Mouse (Mus musculus) megakaryocyte, embryonic 14.5 days (primary cell): Measurements from ENCODE around the gene Vwa5b1.

Experiments
- FLI1 ChIP-seq: IDR thresholded peaks from 2 replicates; pipeline ENCODE4 v1.6.1; 2012; ENCODE audit warnings: low read length, inconsistent platforms, mixed read lengths
- GATA1 ChIP-seq: IDR thresholded peaks from 3 replicates; pipeline ENCODE4 v1.6.1; 2012; ENCODE audit warnings: mixed read lengths, low read length, inconsistent platforms, borderline replicate concordance

DNA sequence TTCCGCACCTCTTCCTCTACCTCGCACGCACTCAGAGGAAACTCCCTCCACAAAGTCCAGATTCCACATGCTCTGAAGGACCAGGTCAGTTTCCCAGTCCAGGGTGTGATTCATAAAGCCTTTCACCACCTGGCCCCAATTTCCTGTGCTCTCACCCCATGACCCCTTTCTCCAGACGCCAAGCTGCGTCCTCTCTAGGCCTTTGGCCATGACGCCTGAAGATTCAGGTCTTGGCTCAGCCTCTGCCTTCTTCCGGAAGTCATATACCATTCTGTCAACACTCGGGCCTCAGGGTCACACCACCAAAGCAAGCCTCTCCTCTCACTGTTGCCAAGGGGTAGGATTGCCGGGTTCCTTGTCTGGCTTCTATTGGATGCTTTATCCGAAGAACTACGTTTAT, 65.8 kb downstream of the Vwa5b1 start:
- TF ChIP-seq GATA1 (no peak), FLI1 (no peak)
